Mouse (Mus musculus): Measurements from ENCODE around the gene Aldh1l1. TPM values are rescaled to one million over a fixed set of nuclear protein-coding genes. Genes with fewer than 3 reads are reported as not detected.
A peak's percentile ranks its signal among the peaks of the same experiment; 100 is the strongest.

Gene Aldh1l1
- polyA plus RNA-seq, 1 experiment from 2014 or later, result 101 TPM

DNA sequence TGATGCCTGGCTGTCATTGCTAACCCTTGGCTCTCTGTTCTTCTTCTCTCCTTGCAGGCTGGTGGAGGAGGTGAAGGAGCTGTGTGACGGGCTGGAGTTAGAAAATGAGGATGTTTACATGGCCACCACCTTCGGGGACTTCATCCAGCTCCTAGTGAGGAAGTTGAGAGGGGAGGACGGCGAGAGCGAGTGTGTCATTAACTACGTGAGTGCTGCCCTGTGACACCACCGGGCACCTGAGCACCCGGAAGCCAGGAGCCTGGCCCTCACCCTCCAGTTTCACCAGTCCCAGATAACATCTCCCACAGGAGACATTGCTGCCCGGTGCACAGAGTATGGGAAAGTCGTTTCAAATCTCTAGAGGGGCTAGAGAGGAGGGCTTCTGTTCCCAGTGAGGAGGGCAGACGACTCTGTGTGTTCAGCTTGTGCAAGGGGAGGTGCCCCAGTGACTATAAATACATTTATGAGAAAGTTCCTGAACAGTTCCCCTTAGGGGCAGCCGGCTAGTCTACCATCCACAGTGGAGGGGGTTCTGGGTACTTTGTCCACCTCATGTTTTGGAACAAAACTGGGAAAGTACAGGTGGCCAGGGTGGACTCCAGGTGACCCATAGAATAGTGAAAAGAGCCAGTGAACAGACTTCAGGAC lies 83.6 kb downstream of the Aldh1l1 start:
- H3K27me3 ChIP-seq (replicated peaks; ENCODE audit: control insufficient read depth, insufficient read depth, low read length), result no peaks in the 10 kb centered on the region
- ATAC-seq, result no peak
- H3K4me1 ChIP-seq (ENCODE audit: control insufficient read depth, insufficient read depth, low read depth, low read length), result no peaks in the 10 kb centered on the region; the same call in 1 of the 2 replicates

DNA sequence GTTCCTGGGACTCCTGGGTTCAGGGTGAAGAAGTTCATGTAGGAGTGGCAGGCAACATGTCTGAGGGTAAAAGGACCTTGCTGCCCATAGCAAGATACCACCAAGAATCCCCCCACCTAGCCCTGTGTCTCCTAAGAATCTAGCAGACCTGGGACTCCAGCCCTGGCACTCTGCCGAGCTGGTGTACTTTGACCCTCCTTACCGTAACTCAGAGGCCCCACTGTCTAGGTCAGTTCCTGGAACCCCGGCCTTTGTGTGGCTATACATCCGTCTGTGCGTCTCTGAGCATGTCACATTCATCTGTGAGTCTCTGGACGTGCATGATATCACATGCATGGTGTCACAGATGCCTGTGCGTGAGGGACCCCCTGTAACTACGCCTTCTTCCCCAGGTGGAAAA lies 84.2 kb downstream of the Aldh1l1 start:
- 78% methylated on average over 8 of the region's 8 CpGs for WGBS
- ATAC-seq, result no peak

More for the DNA sequence above, 83.6 kb downstream of the Aldh1l1 start:
- Histone ChIP-seq H3K4me2 (ENCODE audit: low read length) (no peak overlapping the region), H3K27ac (ENCODE audit: low read depth, low read length) (no peak overlapping the region), H3K9ac (ENCODE audit: low read depth, low read length) (no peak overlapping the region), H3K9me3 (ENCODE audit: control insufficient read depth, low read length) (no peaks in the 10 kb centered on the region), H3K36me3 (ENCODE audit: control insufficient read depth, insufficient read depth, low read length) (no peaks in the 10 kb centered on the region), H3K4me3 (ENCODE audit: low read length) (no peak overlapping the region)
- WGBS, result 79% methylated on average over 12 of the region's 12 CpGs

DNA sequence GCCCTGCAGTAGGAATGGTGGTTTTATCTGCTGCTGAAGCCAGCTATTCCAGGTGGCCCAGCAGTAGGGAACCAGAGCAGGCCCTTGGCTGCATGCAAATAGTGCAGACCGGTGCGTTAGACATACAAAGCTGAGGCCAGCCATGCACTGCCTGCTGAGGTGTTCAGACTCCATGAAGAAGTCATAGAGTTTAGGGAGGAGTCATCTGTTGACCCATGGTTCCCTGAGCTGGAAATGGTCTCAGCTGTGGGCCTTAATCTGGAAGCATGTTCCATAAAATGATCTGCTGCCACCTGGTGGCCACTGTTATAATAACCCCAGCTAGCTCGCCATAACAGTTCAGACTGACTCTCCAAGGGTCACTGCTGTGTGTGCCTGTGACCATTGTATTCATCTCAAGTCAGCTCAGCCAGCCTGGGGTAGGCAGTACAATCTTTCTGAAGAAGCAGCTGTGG lies 89.1 kb downstream of the Aldh1l1 start:
- no peak overlapping the region; the same call in 1 of the 2 replicates for H3K9ac ChIP-seq (ENCODE audit: low read depth, low read length)
- no peaks in the 10 kb centered on the region for H3K9me3 ChIP-seq (ENCODE audit: control insufficient read depth, low read length)
- WGBS, result 27% methylated on average over 3 of the region's 3 CpGs
- no peaks in the 10 kb centered on the region for H3K36me3 ChIP-seq (ENCODE audit: control insufficient read depth, insufficient read depth, low read length)
- no peaks in the 10 kb centered on the region; the same call in 1 of the 2 replicates for H3K27me3 ChIP-seq (replicated peaks; ENCODE audit: control insufficient read depth, insufficient read depth, low read length)
- H3K4me3 ChIP-seq (ENCODE audit: low read length), result no peak overlapping the region
- H3K27ac ChIP-seq (ENCODE audit: low read depth, low read length), result 0 out of 2 replicates have a peak overlapping the region, but pooled peaks have one; percentile 13
- peak; percentile 66 for ATAC-seq
- H3K4me2 ChIP-seq (ENCODE audit: low read length), result no peak overlapping the region
- no peaks in the 10 kb centered on the region for H3K4me1 ChIP-seq (ENCODE audit: control insufficient read depth, insufficient read depth, low read depth, low read length)

More for the DNA sequence above, 84.2 kb downstream of the Aldh1l1 start:
- Histone ChIP-seq H3K4me3 (ENCODE audit: low read length) (no peak overlapping the region), H3K4me2 (ENCODE audit: low read length) (no peak overlapping the region), H3K9ac (ENCODE audit: low read depth, low read length) (no peak overlapping the region), H3K27ac (ENCODE audit: low read depth, low read length) (no peak overlapping the region), H3K4me1 (ENCODE audit: control insufficient read depth, insufficient read depth, low read depth, low read length) (no peaks in the 10 kb centered on the region; the same call in 1 of the 2 replicates), H3K36me3 (ENCODE audit: control insufficient read depth, insufficient read depth, low read length) (no peaks in the 10 kb centered on the region), H3K27me3 (replicated peaks; ENCODE audit: control insufficient read depth, insufficient read depth, low read length) (no peaks in the 10 kb centered on the region), H3K9me3 (ENCODE audit: control insufficient read depth, low read length) (no peaks in the 10 kb centered on the region)

DNA sequence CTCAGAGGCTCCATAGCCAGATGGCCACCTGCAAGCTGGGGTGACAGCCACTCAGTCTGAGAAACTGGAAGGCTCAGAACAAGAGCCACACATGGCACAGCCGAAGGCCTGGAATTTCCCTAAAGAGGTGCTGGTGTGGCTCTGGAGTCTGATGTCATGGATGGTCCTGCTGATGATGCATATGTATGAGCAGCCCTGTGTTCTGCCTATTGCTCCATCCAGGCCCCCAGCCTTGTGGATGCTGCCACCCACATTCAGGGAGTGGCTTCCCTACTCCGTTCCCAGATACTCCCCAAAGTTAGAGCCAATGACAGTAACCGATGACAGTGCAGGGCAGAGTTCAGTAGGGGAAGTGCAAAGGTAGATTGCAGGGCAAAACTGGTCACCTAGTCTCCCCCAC lies 91.9 kb downstream of the Aldh1l1 start:
- Histone ChIP-seq H3K9me3 (ENCODE audit: control insufficient read depth, low read length) (no peaks in the 10 kb centered on the region), H3K9ac (ENCODE audit: low read depth, low read length) (no peak overlapping the region), H3K4me1 (ENCODE audit: control insufficient read depth, insufficient read depth, low read depth, low read length) (no peaks in the 10 kb centered on the region), H3K4me3 (ENCODE audit: low read length) (no peak overlapping the region), H3K4me2 (ENCODE audit: low read length) (no peak overlapping the region), H3K27me3 (replicated peaks; ENCODE audit: control insufficient read depth, insufficient read depth, low read length) (no peaks in the 10 kb centered on the region; the same call in 1 of the 2 replicates), H3K27ac (ENCODE audit: low read depth, low read length) (no peak overlapping the region), H3K36me3 (ENCODE audit: control insufficient read depth, insufficient read depth, low read length) (no peaks in the 10 kb centered on the region)
- ATAC-seq, result no peak
- WGBS, result 47% methylated on average over 3 of the region's 3 CpGs

DNA sequence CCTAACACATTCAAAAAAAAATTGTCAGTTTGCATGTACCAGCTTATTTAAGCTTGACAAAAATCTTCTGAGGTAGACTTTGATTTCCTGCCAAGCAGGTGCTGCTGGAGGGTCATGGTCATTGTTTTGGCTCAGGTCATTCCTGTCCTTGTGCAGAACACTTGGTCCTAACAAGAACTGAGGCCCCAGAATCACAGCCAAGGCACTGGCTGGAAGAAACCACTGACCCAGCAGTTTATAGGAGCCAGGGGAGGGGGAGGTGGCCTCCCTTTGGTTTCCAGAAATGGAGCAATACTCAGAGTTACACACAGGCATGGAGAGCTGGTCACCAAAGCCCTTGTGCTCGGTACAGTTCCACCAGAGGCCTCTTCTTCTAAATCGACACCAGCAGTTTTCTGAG lies 96.1 kb downstream of the Aldh1l1 start:
- Histone ChIP-seq H3K4me3 (ENCODE audit: low read length) (no peak overlapping the region), H3K9ac (ENCODE audit: low read depth, low read length) (no peak overlapping the region), H3K4me1 (ENCODE audit: control insufficient read depth, insufficient read depth, low read depth, low read length) (no peaks in the 10 kb centered on the region), H3K4me2 (ENCODE audit: low read length) (no peak overlapping the region), H3K27ac (ENCODE audit: low read depth, low read length) (no peak overlapping the region), H3K27me3 (replicated peaks; ENCODE audit: control insufficient read depth, insufficient read depth, low read length) (no peaks in the 10 kb centered on the region; the same call in 1 of the 2 replicates), H3K9me3 (ENCODE audit: control insufficient read depth, low read length) (no peaks in the 10 kb centered on the region), H3K36me3 (ENCODE audit: control insufficient read depth, insufficient read depth, low read length) (no peaks in the 10 kb centered on the region)
- WGBS, result 74% methylated on average over 2 of the region's 2 CpGs
- no peak for ATAC-seq

DNA sequence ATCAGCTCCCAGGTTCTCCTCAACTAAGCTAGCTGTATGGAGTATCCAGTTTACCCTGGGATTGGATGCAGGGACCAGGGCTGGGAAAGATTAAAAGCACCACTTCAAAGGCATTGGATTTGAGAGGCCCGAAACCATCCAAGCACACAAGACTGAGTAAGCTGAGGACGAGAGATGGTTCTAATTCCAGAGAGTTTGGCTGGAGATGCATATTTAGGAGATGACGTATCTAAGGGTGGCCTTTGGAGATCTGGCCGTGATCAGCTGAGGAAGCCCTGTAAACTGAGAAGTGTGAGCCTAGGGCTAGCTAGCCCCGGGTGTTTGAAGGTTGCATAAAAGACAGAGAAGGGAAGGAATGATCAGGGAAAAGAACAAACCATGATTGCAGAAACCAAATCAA lies 101.9 kb downstream of the Aldh1l1 start:
- no peaks in the 10 kb centered on the region for H3K4me1 ChIP-seq (ENCODE audit: control insufficient read depth, insufficient read depth, low read depth, low read length)
- no peaks in the 10 kb centered on the region for H3K36me3 ChIP-seq (ENCODE audit: control insufficient read depth, insufficient read depth, low read length)
- H3K9ac ChIP-seq (ENCODE audit: low read depth, low read length), result no peak overlapping the region
- H3K27ac ChIP-seq (ENCODE audit: low read depth, low read length), result no peak overlapping the region
- H3K4me3 ChIP-seq (ENCODE audit: low read length), result no peak overlapping the region
- H3K9me3 ChIP-seq (ENCODE audit: control insufficient read depth, low read length), result no peaks in the 10 kb centered on the region
- ATAC-seq, result no peak
- H3K4me2 ChIP-seq (ENCODE audit: low read length), result no peak overlapping the region
- 77% methylated on average over 5 of the region's 5 CpGs for WGBS
- H3K27me3 ChIP-seq (replicated peaks; ENCODE audit: control insufficient read depth, insufficient read depth, low read length), result no peaks in the 10 kb centered on the region

DNA sequence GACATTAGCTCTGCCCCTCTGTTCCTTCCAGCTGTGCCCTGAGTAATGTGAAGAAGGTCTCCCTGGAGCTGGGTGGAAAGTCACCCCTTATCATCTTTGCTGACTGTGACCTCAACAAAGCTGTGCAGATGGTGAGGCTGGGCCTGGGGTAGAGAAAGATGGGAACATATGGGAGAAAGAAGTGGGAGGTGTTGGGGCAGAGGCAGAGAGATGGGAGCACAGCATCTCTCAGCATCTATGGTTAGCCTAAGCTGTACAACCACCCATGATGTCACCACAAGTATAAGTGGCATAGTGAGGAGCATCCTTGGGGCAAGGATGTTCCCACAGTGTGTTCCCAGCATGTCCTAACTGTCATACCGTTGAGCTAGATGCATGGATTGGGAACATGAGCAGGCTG lies 104.5 kb downstream of the Aldh1l1 start:
- Histone ChIP-seq H3K27ac (ENCODE audit: low read depth, low read length) (no peak overlapping the region), H3K4me2 (ENCODE audit: low read length) (no peak overlapping the region), H3K9ac (ENCODE audit: low read depth, low read length) (no peak overlapping the region), H3K9me3 (ENCODE audit: control insufficient read depth, low read length) (peaks cover 2% of the 10 kb centered on the region; the same call in 1 of the 2 replicates), H3K4me1 (ENCODE audit: control insufficient read depth, insufficient read depth, low read depth, low read length) (no peaks in the 10 kb centered on the region), H3K36me3 (ENCODE audit: control insufficient read depth, insufficient read depth, low read length) (no peaks in the 10 kb centered on the region), H3K4me3 (ENCODE audit: low read length) (no peak overlapping the region), H3K27me3 (replicated peaks; ENCODE audit: control insufficient read depth, insufficient read depth, low read length) (no peaks in the 10 kb centered on the region)
- WGBS, result 90% methylated on average over 1 of the region's 1 CpGs
- ATAC-seq, result no peak

DNA sequence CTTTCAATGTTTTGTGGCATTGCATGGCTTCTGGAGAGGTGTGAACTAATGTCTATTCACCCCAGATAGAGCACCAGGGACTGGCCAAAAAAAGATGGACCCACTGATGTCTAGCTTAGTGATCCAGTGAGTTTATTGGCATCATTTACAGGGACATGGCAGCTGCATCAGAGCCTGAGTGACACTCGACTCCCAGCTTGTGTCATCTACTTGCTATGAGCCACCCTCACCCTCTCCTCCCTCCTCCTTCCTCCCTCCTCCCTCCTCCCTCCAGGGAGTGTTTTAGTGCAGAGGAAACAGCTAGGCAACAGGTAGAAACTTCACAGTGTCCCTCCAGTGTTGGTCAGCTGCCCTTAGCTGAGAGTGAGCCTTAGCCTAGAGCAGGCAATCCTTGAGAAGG lies 108.7 kb downstream of the Aldh1l1 start:
- no peaks in the 10 kb centered on the region for H3K36me3 ChIP-seq (ENCODE audit: control insufficient read depth, insufficient read depth, low read length)
- H3K27me3 ChIP-seq (replicated peaks; ENCODE audit: control insufficient read depth, insufficient read depth, low read length), result no peaks in the 10 kb centered on the region
- no peak overlapping the region for H3K4me3 ChIP-seq (ENCODE audit: low read length)
- no peak overlapping the region for H3K27ac ChIP-seq (ENCODE audit: low read depth, low read length)
- 85% methylated on average over 1 of the region's 1 CpGs for WGBS
- peaks cover 2% of the 10 kb centered on the region; the same call in 1 of the 2 replicates for H3K9me3 ChIP-seq (ENCODE audit: control insufficient read depth, low read length)
- ATAC-seq, result no peak
- H3K4me2 ChIP-seq (ENCODE audit: low read length), result no peak overlapping the region
- H3K4me1 ChIP-seq (ENCODE audit: control insufficient read depth, insufficient read depth, low read depth, low read length), result no peaks in the 10 kb centered on the region
- no peak overlapping the region for H3K9ac ChIP-seq (ENCODE audit: low read depth, low read length)

DNA sequence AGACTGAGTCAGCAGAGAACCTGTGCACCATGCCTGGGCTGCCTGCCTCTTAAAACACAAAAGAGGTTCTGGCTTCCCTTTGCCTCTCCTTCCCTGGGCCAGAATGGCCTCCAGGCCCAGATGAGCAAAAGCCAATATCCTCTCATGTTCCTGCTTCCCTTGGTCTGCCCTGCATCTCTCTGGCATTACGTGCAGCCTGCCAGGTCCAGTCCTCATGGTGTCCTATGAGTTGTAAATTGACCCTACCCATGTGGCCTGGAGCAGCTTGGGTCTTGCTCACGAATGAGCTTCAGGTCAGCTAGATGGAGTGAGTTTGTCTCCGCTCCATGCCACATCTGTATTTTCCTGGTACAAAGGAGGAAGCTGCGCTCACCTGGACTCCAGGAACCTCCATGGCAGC lies 110.8 kb downstream of the Aldh1l1 start:
- Histone ChIP-seq H3K36me3 (ENCODE audit: control insufficient read depth, insufficient read depth, low read length) (no peaks in the 10 kb centered on the region), H3K9me3 (ENCODE audit: control insufficient read depth, low read length) (peaks cover 2% of the 10 kb centered on the region; the same call in 1 of the 2 replicates), H3K9ac (ENCODE audit: low read depth, low read length) (no peak overlapping the region), H3K27ac (ENCODE audit: low read depth, low read length) (no peak overlapping the region), H3K4me3 (ENCODE audit: low read length) (no peak overlapping the region), H3K4me1 (ENCODE audit: control insufficient read depth, insufficient read depth, low read depth, low read length) (no peaks in the 10 kb centered on the region), H3K27me3 (replicated peaks; ENCODE audit: control insufficient read depth, insufficient read depth, low read length) (no peaks in the 10 kb centered on the region), H3K4me2 (ENCODE audit: low read length) (no peak overlapping the region)
- WGBS, result 89% methylated on average over 4 of the region's 4 CpGs
- ATAC-seq, result no peak
